Mouse (Mus musculus): Measurements from ENCODE around the gene Rin2.

Rin2 gene

GRCm38 (mm10) chr2:145675142-145675755 lies at the start of gene Rin2:
TSS of gene Rin2 (plus strand) at chr2:145675215.
- DNase-seq (ENCODE audit: low spot score) = peak; percentile 83

GRCm38 (mm10) chr2:145631123-145631798 lies 43.8 kb upstream of the Rin2 start:
- DNase-seq (ENCODE audit: low spot score) = no peak

GRCm38 (mm10) chr2:145631799-145632174 lies 43.2 kb upstream of the Rin2 start:
- no peak for DNase-seq (ENCODE audit: low spot score)

GRCm38 (mm10) chr2:145633811-145634210 lies 41.2 kb upstream of the Rin2 start:
- DNase-seq (ENCODE audit: low spot score) = no peak

- DNase-seq (ENCODE audit: low spot score) = no peak
Observed at GRCm38 (mm10) chr2:145640255-145640984, 34.6 kb upstream of the Rin2 start.

- no peak for DNase-seq (ENCODE audit: low spot score)
Observed at GRCm38 (mm10) chr2:145655373-145655960, 19.5 kb upstream of the Rin2 start.

GRCm38 (mm10) chr2:145656121-145656520 lies 18.9 kb upstream of the Rin2 start:
- no peak for DNase-seq (ENCODE audit: low spot score)

- DNase-seq (ENCODE audit: low spot score) = no peak
Observed at GRCm38 (mm10) chr2:145656716-145657115, 18.3 kb upstream of the Rin2 start.

- DNase-seq (ENCODE audit: low spot score) = no peak
Observed at GRCm38 (mm10) chr2:145661242-145661641, 13.8 kb upstream of the Rin2 start.

GRCm38 (mm10) chr2:145663899-145664298 lies 11.1 kb upstream of the Rin2 start:
- no peak for DNase-seq (ENCODE audit: low spot score)

GRCm38 (mm10) chr2:145664311-145664710 lies 10.7 kb upstream of the Rin2 start:
- DNase-seq (ENCODE audit: low spot score) = no peak

GRCm38 (mm10) chr2:145668135-145668534 lies 6.9 kb upstream of the Rin2 start:
- DNase-seq (ENCODE audit: low spot score) = no peak

- no peak for DNase-seq (ENCODE audit: low spot score)
Observed at GRCm38 (mm10) chr2:145670131-145670530, 4.9 kb upstream of the Rin2 start.

- DNase-seq (ENCODE audit: low spot score) = no peak
Observed at GRCm38 (mm10) chr2:145674496-145675141, 396 bp upstream of the Rin2 start.

GRCm38 (mm10) chr2:145675756-145676543 lies 935 bp downstream of the Rin2 start:
- peak; percentile 63 for DNase-seq (ENCODE audit: low spot score)

- DNase-seq (ENCODE audit: low spot score) = no peak
Observed at GRCm38 (mm10) chr2:145676544-145676925, 1.5 kb downstream of the Rin2 start.

GRCm38 (mm10) chr2:145676936-145677335 lies 1.9 kb downstream of the Rin2 start:
- DNase-seq (ENCODE audit: low spot score) = no peak

- no peak for DNase-seq (ENCODE audit: low spot score)
Observed at GRCm38 (mm10) chr2:145680141-145680540, 5.1 kb downstream of the Rin2 start.

GRCm38 (mm10) chr2:145680762-145681161 lies 5.7 kb downstream of the Rin2 start:
- DNase-seq (ENCODE audit: low spot score) = no peak

- DNase-seq (ENCODE audit: low spot score) = no peak
Observed at GRCm38 (mm10) chr2:145681626-145682025, 6.6 kb downstream of the Rin2 start.

- no peak for DNase-seq (ENCODE audit: low spot score)
Observed at GRCm38 (mm10) chr2:145682924-145683323, 7.9 kb downstream of the Rin2 start.

- peak; percentile 56 for DNase-seq (ENCODE audit: low spot score)
Observed at GRCm38 (mm10) chr2:145683536-145683935, 8.5 kb downstream of the Rin2 start.

All from urinary bladder, postnatal 14 days (tissue).